Mouse (Mus musculus) G1E (cell line): ENCODE results near the gene Mdm2. TPM values are rescaled to one million over a fixed set of nuclear protein-coding genes. Genes with fewer than 3 reads are reported as not detected.

Source experiments
- ATAC-seq: 2 replicates; pipeline ENCODE4 v1.8.0; 2016; ENCODE audit warnings: mild to moderate bottlenecking; ENCODE audit not compliant: insufficient number of reproducible peaks, poor library complexity, low FRiP score, severe bottlenecking; ENCODE audit errors: extremely low read depth
- DNase-seq: peaks from one replicate; pipeline ENCODE4 v3.0.0; 2012; ENCODE audit warnings: low spot score
- H3K27me3 ChIP-seq: 2 replicates; pipeline ENCODE4 v1.6.1; 2012; ENCODE audit warnings: mild to moderate bottlenecking, low read length, inconsistent platforms; ENCODE audit not compliant: insufficient read depth
- H3K36me3 ChIP-seq: replicated peaks from 2 replicates; pipeline ENCODE3; 2012; ENCODE audit warnings: mild to moderate bottlenecking, inconsistent platforms
- H3K4me1 ChIP-seq: 2 replicates; pipeline ENCODE4 v1.6.1; 2012; ENCODE audit warnings: low read depth, low read length, inconsistent platforms, mixed read lengths; ENCODE audit not compliant: insufficient read depth
- H3K4me3 ChIP-seq: 2 replicates; pipeline ENCODE4 v1.5.1; 2012; ENCODE audit warnings: low read depth, mild to moderate bottlenecking, inconsistent platforms, low read length, moderate library complexity, mixed read lengths
- H3K9me3 ChIP-seq: replicated peaks from 2 replicates; pipeline ENCODE4 v1.6.1; 2012; ENCODE audit warnings: inconsistent platforms
- CTCF ChIP-seq: IDR thresholded peaks from 2 replicates; pipeline ENCODE4 v1.5.1; 2012; ENCODE audit warnings: low read depth, low read length, inconsistent platforms, mixed read lengths
- GATA1 ChIP-seq: IDR thresholded peaks from 2 replicates; pipeline ENCODE4 v1.6.1; 2012; ENCODE audit warnings: borderline replicate concordance, low read length, inconsistent platforms, mixed read lengths
- GATA2 ChIP-seq: IDR thresholded peaks from 2 replicates; pipeline ENCODE4 v1.6.1; 2012; ENCODE audit warnings: low read depth, low read length, inconsistent platforms, borderline replicate concordance
- POLR2AphosphoS5 ChIP-seq: IDR thresholded peaks from 2 replicates; pipeline ENCODE4 v1.6.1; 2012; ENCODE audit warnings: low read depth, low read length, inconsistent platforms; ENCODE audit not compliant: insufficient replicate concordance
- TAL1 ChIP-seq: conservative IDR thresholded peaks from 2 replicates; pipeline ENCODE4 v1.6.1; 2012; ENCODE audit warnings: low read depth, low read length, inconsistent platforms, mixed read lengths
- polyA plus RNA-seq: library from polyadenylated mRNA; stranded (reverse); fragments of >175 nt; gene quantifications from 2 replicates; pipeline ENCODE4 v1.2.3, GENCODE M21; 2012
- total RNA-seq, 2 experiments: library from RNA; stranded (forward) in 1 of 2; stranded (reverse) in 1 of 2; fragments of 200-1000 nt in 1 of 2; fragments of >200 nt in 1 of 2; fragmentation: Nextera tagmentation in 1 of 2; gene quantifications; 2 replicates each; pipeline ENCODE4 v1.2.3; 2014 to 2017

Gene Mdm2
- total and polyA plus RNA-seq, 3 experiments, result 41.3 to 153 (median 97.1) TPM

DNA sequence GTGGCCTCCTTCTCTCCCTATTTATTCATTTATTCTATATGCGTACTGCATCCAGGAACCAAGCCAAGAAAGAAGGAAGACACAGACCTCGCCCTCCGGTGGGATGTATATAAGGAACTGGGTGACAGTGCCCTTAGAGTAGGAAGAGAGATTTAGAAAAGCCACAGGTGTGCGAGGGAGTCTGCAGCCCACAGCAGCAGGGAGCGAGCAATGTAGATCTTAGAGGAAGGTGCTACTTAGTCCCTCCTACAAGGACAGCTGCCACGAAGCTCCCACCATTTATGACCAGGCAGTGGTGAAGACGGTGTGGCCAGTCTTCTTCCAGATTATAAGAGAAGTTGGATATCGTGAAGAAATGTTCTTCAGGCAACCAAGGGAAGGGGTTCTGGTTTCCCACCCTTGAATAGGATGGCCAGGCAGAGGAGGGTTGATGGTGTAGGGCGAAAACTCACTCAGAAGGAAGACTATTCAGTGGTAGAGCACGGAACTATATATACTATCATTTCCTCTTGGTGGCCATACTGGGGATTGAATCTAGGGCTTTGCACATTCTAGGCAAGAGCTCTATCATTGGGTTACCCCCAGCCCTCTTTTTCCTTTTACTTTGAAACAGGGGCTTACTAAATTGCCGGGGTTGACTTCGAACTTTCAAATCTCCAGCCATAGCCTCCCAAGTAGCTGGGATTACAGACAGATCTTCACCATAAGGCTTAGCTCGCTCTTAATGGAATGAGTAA, 38.5 kb downstream of the Mdm2 start:
- DNase-seq, result no peak
- Histone ChIP-seq H3K4me3 (no peak overlapping the region), H3K27me3 (peaks cover 17% of the 10 kb centered on the region), H3K36me3 (no peaks in the 10 kb centered on the region), H3K4me1 (no peaks in the 10 kb centered on the region), H3K9me3 (no peaks in the 10 kb centered on the region)
- TF ChIP-seq GATA2 (no peak), CTCF (no peak), GATA1 (no peak), TAL1 (no peak), POLR2AphosphoS5 (no peak)
- ATAC-seq, result no peak

DNA sequence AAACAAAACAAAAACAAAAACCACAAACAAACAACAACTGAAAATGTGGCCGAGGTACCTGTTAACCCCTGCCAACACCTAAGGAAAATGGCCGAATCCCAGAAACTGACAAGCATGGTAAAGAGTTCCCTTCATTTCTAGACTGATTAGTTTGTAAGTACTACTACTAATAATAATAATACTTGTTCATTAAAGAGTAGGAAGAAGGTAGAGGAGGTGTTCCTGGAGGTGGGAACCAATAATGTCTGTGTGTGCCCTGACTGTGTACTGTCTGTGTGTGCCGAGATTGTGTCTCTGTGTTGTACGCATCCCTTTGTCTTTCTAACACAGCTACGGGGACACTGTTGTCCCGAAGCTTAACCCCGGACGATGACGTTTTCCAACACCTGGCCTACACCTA, 39.3 kb downstream of the Mdm2 start:
- Histone ChIP-seq H3K9me3 (no peaks in the 10 kb centered on the region), H3K4me1 (no peaks in the 10 kb centered on the region), H3K4me3 (no peak overlapping the region), H3K36me3 (no peaks in the 10 kb centered on the region), H3K27me3 (peaks cover 16% of the 10 kb centered on the region)
- DNase-seq (no peak), ATAC-seq (no peak)
- no peak for TF ChIP-seq POLR2AphosphoS5
- TF ChIP-seq GATA1, result no peak
- TF ChIP-seq TAL1, result no peak
- no peak for TF ChIP-seq CTCF
- no peak for TF ChIP-seq GATA2

DNA sequence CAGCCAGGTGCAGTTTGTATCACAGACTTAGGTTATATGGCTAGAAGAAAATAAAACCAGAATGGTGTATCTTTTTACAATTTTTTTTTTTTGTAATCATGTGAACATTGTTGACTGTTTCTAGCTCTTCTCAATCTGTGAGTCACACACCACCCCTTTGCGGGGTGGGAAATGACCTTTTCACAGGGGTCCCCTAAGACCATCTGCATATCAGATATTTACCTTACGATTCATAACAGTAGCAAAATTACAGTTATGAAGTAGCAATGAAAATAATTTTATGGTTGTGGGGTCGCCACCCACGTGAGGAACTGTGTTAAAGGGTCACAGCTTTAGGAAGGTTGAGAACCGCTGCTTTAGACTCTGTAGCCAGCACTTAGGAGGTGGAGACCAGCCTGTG, 39.8 kb downstream of the Mdm2 start:
- Histone ChIP-seq H3K27me3 (peaks cover 15% of the 10 kb centered on the region), H3K9me3 (no peaks in the 10 kb centered on the region)
- TF ChIP-seq POLR2AphosphoS5 (no peak), TAL1 (no peak), CTCF (no peak), GATA2 (no peak), GATA1 (no peak)

DNA sequence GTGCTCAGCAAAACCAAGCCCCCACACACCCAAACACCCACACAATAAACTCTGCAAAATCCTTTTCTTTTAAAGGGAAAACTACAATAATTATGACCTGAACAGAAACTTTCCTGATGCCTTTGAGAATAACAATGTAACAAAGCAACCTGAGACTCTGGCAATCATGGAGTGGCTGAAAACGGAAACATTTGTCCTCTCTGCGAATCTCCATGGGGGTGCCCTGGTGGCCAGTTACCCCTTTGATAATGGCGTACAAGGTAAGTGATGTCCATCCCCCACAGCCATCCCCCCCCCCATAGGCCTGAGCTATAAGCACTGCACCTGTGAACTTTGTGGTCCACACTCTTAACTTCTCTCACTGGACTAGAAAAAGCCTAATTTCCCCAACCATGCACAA, 40.5 kb downstream of the Mdm2 start:
- TF ChIP-seq POLR2AphosphoS5 (no peak), CTCF (no peak), GATA1 (no peak), TAL1 (no peak)
- ATAC-seq, result no peak
- peaks cover 17% of the 10 kb centered on the region for H3K27me3 ChIP-seq

More for the DNA sequence above, 39.8 kb downstream of the Mdm2 start:
- no peak overlapping the region for H3K4me3 ChIP-seq
- H3K36me3 ChIP-seq, result no peaks in the 10 kb centered on the region
- H3K4me1 ChIP-seq, result no peaks in the 10 kb centered on the region
- ATAC-seq, result no peak
- DNase-seq, result no peak

DNA sequence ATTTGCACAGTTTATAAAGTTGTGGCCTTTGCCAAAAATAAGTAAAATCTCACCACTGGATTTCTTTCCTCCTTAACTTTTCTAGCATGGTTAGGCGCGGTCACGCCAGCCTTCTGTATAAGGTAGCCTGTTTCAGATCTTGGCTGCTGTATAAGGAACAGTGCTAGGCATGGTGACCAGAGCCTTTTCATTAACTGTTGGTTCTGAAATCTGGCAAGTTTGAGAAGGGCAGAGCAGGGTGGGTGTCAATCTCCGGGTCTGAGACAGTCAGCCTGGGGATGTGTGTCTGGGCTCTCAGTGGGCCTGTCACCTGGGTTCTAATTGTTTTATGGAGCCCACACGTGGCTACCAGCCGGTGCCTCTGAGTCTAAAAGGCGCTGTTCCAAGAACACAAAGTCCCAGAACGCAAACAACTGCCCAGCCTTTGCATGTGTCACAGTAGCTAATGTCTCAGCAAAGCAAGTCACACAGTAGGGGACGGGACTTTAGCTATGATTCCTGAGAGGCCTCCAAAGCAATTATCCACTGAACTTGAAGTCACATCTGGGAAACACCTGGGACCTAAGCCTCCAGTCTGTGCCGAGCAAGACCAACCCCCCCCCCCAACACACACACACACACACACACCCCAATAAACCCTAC, 41.0 kb downstream of the Mdm2 start:
- TF ChIP-seq TAL1, result no peak
- TF ChIP-seq CTCF, result no peak
- no peak for TF ChIP-seq GATA1
- TF ChIP-seq GATA2, result no peak
- no peak for TF ChIP-seq POLR2AphosphoS5
- H3K9me3 ChIP-seq, result no peaks in the 10 kb centered on the region
- H3K27me3 ChIP-seq, result peaks cover 17% of the 10 kb centered on the region
- DNase-seq (no peak), ATAC-seq (no peak)
- no peaks in the 10 kb centered on the region for H3K4me1 ChIP-seq
- no peaks in the 10 kb centered on the region for H3K36me3 ChIP-seq
- no peak overlapping the region for H3K4me3 ChIP-seq

More for the DNA sequence above, 40.5 kb downstream of the Mdm2 start:
- Histone ChIP-seq H3K4me3 (no peak overlapping the region), H3K36me3 (no peaks in the 10 kb centered on the region), H3K4me1 (no peaks in the 10 kb centered on the region), H3K9me3 (no peaks in the 10 kb centered on the region)
- DNase-seq, result no peak

DNA sequence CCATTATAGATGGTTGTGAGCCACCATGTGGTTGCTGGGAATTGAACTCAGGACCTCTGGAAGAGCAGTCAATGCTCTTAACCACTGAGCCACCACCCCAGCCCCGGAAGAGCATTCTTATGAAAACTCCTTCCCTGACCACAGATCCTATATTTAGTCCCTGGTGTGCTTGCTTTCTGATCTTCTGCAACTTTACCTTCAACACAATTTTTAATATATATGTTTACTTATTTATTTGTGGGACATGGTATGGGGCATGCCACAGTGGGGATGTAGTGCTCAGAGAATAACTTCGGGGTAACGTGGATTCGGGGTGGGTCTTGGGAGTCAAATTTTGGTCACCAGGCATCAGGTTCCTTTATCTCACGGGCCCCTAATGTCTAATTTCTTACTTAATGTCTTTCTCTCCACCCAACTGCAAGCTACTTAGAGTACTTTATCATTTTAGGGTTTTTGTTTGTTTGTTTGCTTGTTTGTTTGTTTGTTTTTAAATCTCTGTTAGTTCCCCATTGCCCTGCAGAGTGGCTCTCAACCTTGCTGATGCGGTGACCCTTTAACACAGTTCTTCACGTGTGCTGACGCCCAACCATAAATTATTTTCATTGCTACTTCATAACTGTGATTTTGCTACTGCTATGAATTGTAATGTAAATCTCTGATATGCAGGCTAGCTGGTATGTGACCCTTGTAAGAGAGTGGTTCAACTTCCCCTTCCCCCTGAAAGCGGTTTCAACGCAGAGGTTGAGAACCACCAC, 41.8 kb downstream of the Mdm2 start:
- Histone ChIP-seq H3K9me3 (no peaks in the 10 kb centered on the region), H3K36me3 (no peaks in the 10 kb centered on the region), H3K4me3 (no peak overlapping the region), H3K4me1 (no peaks in the 10 kb centered on the region), H3K27me3 (peaks cover 11% of the 10 kb centered on the region; the same call in 1 of the 2 replicates)
- no peak for ATAC-seq
- TF ChIP-seq POLR2AphosphoS5 (no peak), GATA2 (no peak), GATA1 (no peak), CTCF (no peak), TAL1 (no peak)
- no peak for DNase-seq
